Mouse (Mus musculus) kidney, embryonic 16.5 days (tissue): Measurements from ENCODE around the gene Slit3. TPM values are rescaled to one million over a fixed set of nuclear protein-coding genes. Genes with fewer than 3 reads are reported as not detected.

Experiments
- ATAC-seq: fragments of 200-750 bp; cut with Nextera tagmentation; 2 replicates; pipeline ENCODE4 v1.8.0; 2017; ENCODE audit warnings: moderate TSS enrichment; ENCODE audit not compliant: low FRiP score, low TSS enrichment
- H3K27ac ChIP-seq: fragments of 300-500 bp; sonication (generic); 2 replicates; pipeline ENCODE4 v1.5.1; 2014; ENCODE audit warnings: low read length
- H3K27me3 ChIP-seq: fragments of 300-500 bp; sonication (generic); 2 replicates; pipeline ENCODE4 v1.6.1; 2014; ENCODE audit warnings: low read length, control low read depth, mixed read lengths; ENCODE audit not compliant: insufficient read depth
- H3K36me3 ChIP-seq: fragments of 300-500 bp; sonication (generic); 2 replicates; pipeline ENCODE4 v1.6.1; 2014; ENCODE audit warnings: low read length, control low read depth, mixed read lengths; ENCODE audit not compliant: insufficient read depth
- H3K4me1 ChIP-seq: fragments of 300-500 bp; sonication (generic); 2 replicates; pipeline ENCODE4 v1.6.1; 2014; ENCODE audit warnings: low read length, control low read depth, mixed read lengths; ENCODE audit not compliant: insufficient read depth
- H3K4me2 ChIP-seq: fragments of 300-500 bp; sonication (generic); replicated peaks from 2 replicates; pipeline ENCODE4 v1.6.1; 2014; ENCODE audit warnings: low read depth, low read length
- H3K4me3 ChIP-seq: fragments of 300-500 bp; sonication (generic); 2 replicates; pipeline ENCODE4 v1.5.1; 2014; ENCODE audit warnings: mild to moderate bottlenecking, low read length
- H3K9ac ChIP-seq: fragments of 300-500 bp; sonication (generic); replicated peaks from 2 replicates; pipeline ENCODE4 v1.6.1; 2014; ENCODE audit warnings: low read length
- H3K9me3 ChIP-seq: fragments of 300-500 bp; sonication (generic); 2 replicates; pipeline ENCODE4 v1.6.1; 2016; ENCODE audit warnings: low read length, control low read depth
- WGBS: fragments of 180-500 bp; shearing (Covaris S2); extraction: QIAGEN DNeasy Blood & Tissue Kit; methylation state at CpG from one replicate; pipeline ENCODE4 v1.1.7; 2014; 5-methylcytosine and 5-hydroxymethylcytosine counted together
- polyA plus RNA-seq: library from polyadenylated mRNA; unstranded; fragments of >200 nt; fragmentation: Nextera tagmentation; extraction: Ambion mirVana; gene quantifications from 2 replicates; pipeline ENCODE4 v1.2.1, GENCODE M21; 2015

Gene Slit3
- polyA plus RNA-seq, 1 experiment from 2014 or later = 8.3 TPM

DNA sequence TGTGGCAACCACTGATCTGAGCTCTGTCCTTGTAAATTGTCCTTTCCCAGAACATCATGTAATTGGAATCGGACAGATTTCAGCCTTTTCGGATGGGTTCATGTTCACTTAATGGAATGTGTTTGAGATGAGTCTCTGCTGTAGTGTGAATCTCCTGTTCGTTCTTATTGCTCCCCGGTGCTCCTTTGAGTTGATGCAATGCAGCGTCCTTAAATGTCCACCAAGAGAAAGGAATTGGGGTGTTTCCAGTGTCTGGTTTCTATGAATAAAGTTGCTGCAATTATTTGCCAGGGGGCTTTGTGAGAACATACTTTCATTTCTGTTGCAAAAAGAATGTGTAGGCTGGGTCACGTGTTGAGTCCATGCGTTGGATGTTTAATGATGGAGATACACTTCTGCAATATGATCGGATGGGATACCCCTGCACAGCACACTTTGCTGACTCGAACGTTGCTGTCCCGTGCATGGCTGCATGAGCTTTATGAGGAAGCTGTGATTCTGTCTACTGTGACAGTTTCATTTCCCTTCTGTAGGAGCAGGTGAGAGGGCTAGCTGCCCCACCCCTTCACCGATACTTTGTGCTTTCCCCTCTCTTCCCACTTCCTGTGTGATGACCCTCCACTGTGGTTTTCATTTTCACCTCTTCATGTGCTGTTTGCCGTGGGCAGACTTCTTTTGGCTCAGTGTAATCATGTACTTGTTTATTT is 30.2 kb upstream of the Slit3 start:
- H3K36me3 ChIP-seq = no peaks in the 10 kb centered on the region
- ATAC-seq = no peak
- no peak overlapping the region for H3K9ac ChIP-seq
- no peak overlapping the region for H3K27ac ChIP-seq
- H3K4me2 ChIP-seq = no peak overlapping the region
- H3K4me1 ChIP-seq = no peaks in the 10 kb centered on the region; the same call in 1 of the 2 replicates
- H3K9me3 ChIP-seq = no peaks in the 10 kb centered on the region
- H3K4me3 ChIP-seq = no peak overlapping the region
- no peaks in the 10 kb centered on the region for H3K27me3 ChIP-seq
- WGBS = 50% methylated on average over 13 of the region's 13 CpGs

DNA sequence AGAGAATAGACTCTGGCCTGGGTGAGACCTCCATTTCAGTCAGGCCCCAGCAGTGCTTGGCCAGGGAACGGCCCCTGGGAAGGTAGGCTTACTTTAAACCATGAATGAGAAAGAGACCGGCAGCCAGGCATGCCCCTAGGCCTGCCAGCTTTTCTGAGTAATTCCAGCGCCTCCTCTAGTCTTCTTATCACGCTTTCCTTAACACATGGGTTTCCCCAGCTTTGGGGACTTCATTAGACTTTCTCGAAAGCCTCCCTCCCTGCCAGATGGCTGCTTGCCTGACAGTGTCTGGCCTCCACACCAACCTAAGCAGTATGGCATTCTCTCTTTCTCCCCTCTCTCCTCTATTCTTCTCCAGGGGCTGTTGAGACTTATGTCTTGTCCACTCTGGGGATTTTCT is 24.5 kb upstream of the Slit3 start:
- Histone ChIP-seq H3K9me3 (no peaks in the 10 kb centered on the region), H3K4me1 (no peaks in the 10 kb centered on the region), H3K4me2 (no peak overlapping the region), H3K4me3 (no peak overlapping the region), H3K9ac (no peak overlapping the region), H3K27ac (no peak overlapping the region), H3K36me3 (no peaks in the 10 kb centered on the region), H3K27me3 (no peaks in the 10 kb centered on the region)
- no peak for ATAC-seq
- WGBS = 70% methylated on average over 5 of the region's 5 CpGs

DNA sequence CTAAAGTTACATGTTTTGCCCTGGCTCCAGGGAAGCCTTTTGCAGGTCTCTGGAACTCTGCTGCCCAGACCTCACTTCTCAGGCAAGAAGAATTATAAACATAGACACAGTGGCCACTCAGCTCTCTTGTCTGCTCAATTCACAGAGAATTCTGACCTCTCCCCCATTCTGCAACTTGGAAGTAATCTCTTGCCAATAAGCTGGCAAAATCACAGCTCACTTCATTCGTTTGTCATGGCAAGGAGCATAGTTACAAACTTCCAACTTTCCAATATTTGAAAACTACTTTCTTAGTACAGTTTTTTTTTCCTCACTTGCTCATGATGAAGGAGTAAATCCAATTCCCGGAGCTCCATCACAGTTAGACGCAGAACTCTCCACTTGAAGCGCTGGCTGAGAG is 11.2 kb upstream of the Slit3 start:
- 47% methylated on average over 4 of the region's 4 CpGs for WGBS
- H3K27me3 ChIP-seq = no peaks in the 10 kb centered on the region
- no peak overlapping the region for H3K9ac ChIP-seq

DNA sequence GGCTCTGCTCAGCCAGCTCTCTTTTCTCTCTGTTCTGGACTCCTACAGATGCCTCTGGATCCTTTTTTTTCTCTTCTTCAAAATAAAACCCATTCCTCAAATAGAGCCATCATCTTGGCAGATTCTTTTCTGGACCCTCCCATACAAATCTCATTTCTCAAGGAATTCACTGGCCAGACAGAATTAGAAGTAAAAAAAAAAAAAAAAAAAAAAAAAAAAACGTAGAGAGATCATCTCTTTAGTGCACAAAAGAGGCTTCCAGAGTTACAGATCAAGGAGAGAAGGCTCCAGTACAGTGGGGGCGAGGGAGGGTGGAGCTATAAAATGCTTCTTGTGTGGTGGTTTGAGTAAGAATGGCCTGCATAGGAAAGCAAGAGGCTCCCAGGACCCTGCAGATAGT is 10.2 kb upstream of the Slit3 start:
- ATAC-seq = no peak
- no peak overlapping the region for H3K27ac ChIP-seq
- no peaks in the 10 kb centered on the region for H3K36me3 ChIP-seq
- H3K27me3 ChIP-seq = no peaks in the 10 kb centered on the region
- no peak overlapping the region for H3K9ac ChIP-seq
- H3K4me3 ChIP-seq = no peak overlapping the region
- 49% methylated on average over 2 of the region's 2 CpGs for WGBS
- H3K9me3 ChIP-seq = no peaks in the 10 kb centered on the region
- H3K4me1 ChIP-seq = no peaks in the 10 kb centered on the region
- H3K4me2 ChIP-seq = no peak overlapping the region

More for the DNA sequence above, 11.2 kb upstream of the Slit3 start:
- no peaks in the 10 kb centered on the region for H3K9me3 ChIP-seq
- no peaks in the 10 kb centered on the region for H3K4me1 ChIP-seq
- no peak overlapping the region for H3K27ac ChIP-seq
- ATAC-seq = no peak
- no peak overlapping the region for H3K4me3 ChIP-seq
- H3K4me2 ChIP-seq = no peak overlapping the region
- H3K36me3 ChIP-seq = no peaks in the 10 kb centered on the region

DNA sequence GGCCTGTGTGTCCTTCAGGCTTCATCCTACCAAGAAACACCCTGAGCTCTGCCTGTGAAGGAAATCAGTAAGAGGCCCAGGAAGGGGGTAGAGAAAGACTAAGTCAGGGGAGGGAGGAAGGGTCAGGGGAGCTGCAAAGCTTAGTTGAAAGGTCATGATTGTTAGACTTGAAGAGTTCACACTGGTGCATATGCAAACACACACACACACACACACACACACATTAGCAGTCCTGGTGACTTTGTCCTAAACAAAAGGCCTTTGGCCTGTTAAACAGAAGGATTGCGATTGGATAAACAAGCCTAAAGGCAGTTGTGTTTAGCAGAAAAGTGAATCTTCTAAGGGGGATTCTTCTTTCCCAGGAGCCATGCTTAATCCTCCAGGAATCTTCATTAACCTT is 7.7 kb upstream of the Slit3 start:
- Histone ChIP-seq H3K27me3 (no peaks in the 10 kb centered on the region), H3K4me3 (no peak overlapping the region), H3K9me3 (no peaks in the 10 kb centered on the region), H3K9ac (no peak overlapping the region), H3K27ac (no peak overlapping the region), H3K4me2 (no peak overlapping the region), H3K36me3 (no peaks in the 10 kb centered on the region), H3K4me1 (no peaks in the 10 kb centered on the region)
- WGBS = 65% methylated on average over 1 of the region's 1 CpGs
- ATAC-seq = no peak

DNA sequence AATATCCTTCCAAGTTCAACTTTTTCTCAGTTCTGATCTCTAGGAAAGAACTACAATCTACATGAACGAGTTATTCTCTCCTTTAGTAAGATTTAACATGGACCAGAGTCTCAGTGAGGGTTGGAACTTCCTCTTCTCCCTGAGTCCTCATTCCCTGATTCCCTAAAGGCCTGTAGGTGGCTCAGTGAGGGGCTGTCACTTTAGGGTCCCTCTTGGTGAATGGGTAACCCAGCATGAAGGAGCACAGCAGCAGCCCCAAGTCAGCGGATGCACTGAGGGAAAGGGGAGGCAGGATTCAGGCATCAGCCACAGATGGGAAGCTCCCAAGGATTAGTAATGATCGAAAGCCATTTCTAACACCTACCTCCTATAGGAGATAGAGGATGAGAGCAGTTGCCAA is 4.6 kb upstream of the Slit3 start:
- Histone ChIP-seq H3K4me2 (no peak overlapping the region), H3K27me3 (peaks cover 6% of the 10 kb centered on the region; the same call in 1 of the 2 replicates), H3K4me3 (no peak overlapping the region), H3K36me3 (no peaks in the 10 kb centered on the region), H3K4me1 (peaks cover 14% of the 10 kb centered on the region), H3K9me3 (no peaks in the 10 kb centered on the region), H3K9ac (no peak overlapping the region), H3K27ac (no peak overlapping the region)
- no peak for ATAC-seq
- 86% methylated on average over 3 of the region's 3 CpGs for WGBS

DNA sequence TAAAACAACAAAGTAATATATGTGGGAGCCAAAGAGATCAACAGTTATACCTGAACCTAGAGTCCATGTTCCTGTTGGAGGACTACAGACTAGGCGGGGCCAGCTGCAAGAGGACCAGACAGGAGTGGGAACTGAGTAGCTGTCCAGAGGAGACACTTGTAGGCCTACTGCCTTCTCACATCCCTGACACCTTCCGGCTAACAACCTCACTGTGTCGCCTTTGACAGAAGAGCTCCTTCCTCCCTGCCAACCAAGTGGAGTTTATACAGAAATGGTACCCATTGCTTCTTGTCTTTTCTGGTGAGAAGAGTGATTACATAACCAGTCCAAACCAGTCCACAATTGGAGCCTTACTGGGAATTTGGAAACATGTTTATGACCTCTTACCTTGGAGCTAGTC is 3.2 kb upstream of the Slit3 start:
- Histone ChIP-seq H3K27me3 (peaks cover 15% of the 10 kb centered on the region; the same call in 1 of the 2 replicates), H3K9ac (no peak overlapping the region), H3K27ac (no peak overlapping the region), H3K9me3 (no peaks in the 10 kb centered on the region), H3K4me1 (peaks cover 27% of the 10 kb centered on the region), H3K4me2 (no peak overlapping the region), H3K4me3 (no peak overlapping the region), H3K36me3 (no peaks in the 10 kb centered on the region)
- 87% methylated on average over 3 of the region's 3 CpGs for WGBS
- ATAC-seq = no peak

DNA sequence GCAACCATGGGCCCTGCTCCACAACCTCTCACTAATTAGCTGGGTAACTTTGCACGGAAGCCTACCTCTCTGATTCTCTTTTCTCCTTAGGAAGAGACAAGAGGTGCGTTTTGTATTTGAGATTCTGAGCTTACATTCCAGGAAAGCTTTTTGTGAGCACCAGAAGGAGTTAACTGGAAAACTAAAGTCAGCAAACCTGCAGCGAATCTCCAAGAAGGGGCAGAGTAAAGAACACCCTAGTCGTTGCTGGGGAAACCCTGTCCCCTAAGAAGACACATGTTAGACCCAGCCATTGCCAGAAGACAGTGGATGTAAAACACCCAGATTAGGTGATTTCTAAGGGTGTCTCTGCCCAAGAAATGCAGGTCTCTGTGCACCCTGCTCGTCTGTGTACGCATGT is 2.3 kb upstream of the Slit3 start:
- no peak overlapping the region for H3K4me2 ChIP-seq
- no peak for ATAC-seq
- no peaks in the 10 kb centered on the region for H3K9me3 ChIP-seq
- no peak overlapping the region for H3K4me3 ChIP-seq
- H3K27me3 ChIP-seq = peaks cover 24% of the 10 kb centered on the region
- no peaks in the 10 kb centered on the region for H3K36me3 ChIP-seq
- no peak overlapping the region for H3K9ac ChIP-seq
- H3K27ac ChIP-seq = no peak overlapping the region
- 80% methylated on average over 6 of the region's 6 CpGs for WGBS
- H3K4me1 ChIP-seq = peaks cover 35% of the 10 kb centered on the region

DNA sequence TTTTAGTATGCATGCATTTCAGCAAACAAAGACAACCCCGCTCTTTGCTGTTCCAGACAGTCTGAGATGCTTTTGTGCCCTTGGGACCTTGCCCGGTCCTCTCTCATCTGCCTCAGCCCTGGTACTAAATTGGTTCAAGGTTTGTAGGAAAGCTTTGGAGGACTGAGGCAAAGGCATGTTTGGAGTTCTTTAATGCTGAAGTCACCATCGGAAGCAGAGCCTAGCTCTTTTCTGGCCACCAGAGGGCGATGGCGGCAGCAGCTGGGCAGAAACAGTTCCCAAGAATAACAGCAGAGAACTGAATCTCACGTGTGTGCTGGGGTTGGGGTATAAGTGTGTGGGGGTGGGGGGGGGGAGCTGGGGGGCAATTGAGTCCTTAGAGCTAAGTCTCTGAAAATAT is 1.7 kb upstream of the Slit3 start:
- ATAC-seq = no peak

DNA sequence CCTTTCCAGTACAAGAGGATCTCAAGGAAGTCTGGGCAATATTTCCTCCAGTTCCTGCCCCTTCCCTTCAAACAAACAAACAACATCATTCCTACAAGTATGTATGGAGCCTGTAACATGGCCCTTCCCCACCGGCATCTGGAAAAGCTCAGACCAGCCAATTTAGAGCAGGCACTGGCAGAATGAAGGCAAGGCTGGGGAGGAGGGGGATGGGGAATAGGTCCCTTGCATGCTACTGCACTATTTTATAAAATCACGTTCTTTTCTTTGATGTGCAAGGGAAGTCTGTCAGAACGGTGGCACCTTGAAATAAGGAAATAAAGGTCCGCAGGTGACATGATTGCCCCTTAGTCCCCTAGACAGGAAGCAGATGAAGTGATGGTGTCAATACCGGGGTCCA is 948 bp upstream of the Slit3 start:
- no peaks in the 10 kb centered on the region for H3K9me3 ChIP-seq
- no peak for ATAC-seq
- no peak overlapping the region for H3K27ac ChIP-seq
- no peak overlapping the region for H3K4me3 ChIP-seq
- H3K9ac ChIP-seq = no peak overlapping the region
- no peak overlapping the region for H3K4me2 ChIP-seq
- peaks cover 25% of the 10 kb centered on the region for H3K27me3 ChIP-seq
- 34% methylated on average over 5 of the region's 5 CpGs for WGBS
- peaks cover 49% of the 10 kb centered on the region for H3K4me1 ChIP-seq
- no peaks in the 10 kb centered on the region for H3K36me3 ChIP-seq

More for the DNA sequence above, 1.7 kb upstream of the Slit3 start:
- Histone ChIP-seq H3K4me1 (peaks cover 42% of the 10 kb centered on the region), H3K27ac (no peak overlapping the region), H3K27me3 (peaks cover 25% of the 10 kb centered on the region), H3K4me3 (no peak overlapping the region), H3K4me2 (no peak overlapping the region), H3K9ac (no peak overlapping the region), H3K36me3 (no peaks in the 10 kb centered on the region), H3K9me3 (no peaks in the 10 kb centered on the region)
- WGBS = 19% methylated on average over 6 of the region's 6 CpGs
